Mouse (Mus musculus): ENCODE measurements at regions not wholly inside any gene's neighbourhood (a gene's known extent, or its start where the extent isn't known, plus 50 kb on each side); places are given as distances from the start of the nearest gene placed in this dataset.

DNA sequence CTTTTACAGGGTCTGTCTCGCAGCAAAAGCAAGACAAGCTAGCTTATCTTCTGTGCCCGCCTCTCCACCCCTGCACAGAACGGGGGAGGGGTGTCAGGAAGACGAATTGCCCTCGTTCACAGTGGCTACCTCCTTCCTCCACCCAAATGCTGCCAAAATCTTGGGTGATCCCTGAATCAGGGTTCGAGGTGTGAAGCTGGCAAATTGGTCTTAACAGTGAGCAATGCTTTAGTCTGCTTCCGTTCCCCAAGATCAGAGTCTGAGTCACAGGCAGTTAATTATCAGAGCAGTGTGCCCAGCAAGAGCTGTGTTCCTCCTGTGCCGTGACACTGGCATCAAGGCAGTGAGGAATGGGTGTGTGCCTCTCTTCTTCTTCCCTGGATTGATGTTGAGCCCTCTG is 58.4 kb upstream of the Selenok start:
- H3K27me3 ChIP-seq (ENCODE audit: control insufficient read depth, insufficient read depth, low read length), result no peaks in the 10 kb centered on the region
- no peaks in the 10 kb centered on the region for H3K9me3 ChIP-seq (replicated peaks; ENCODE audit: control insufficient read depth, low read length)
- 18% methylated on average over 8 of the region's 8 CpGs for WGBS
- H3K4me3 ChIP-seq (ENCODE audit: low read depth, low read length), result no peak overlapping the region
- TF ChIP-seq CTCF (IDR thresholded peaks at IDR 0.05; ENCODE audit: low read depth) (no peak), EP300 (IDR thresholded peaks at IDR 0.05; ENCODE audit: low read depth) (no peak)
- no peaks in the 10 kb centered on the region for H3K36me3 ChIP-seq (replicated peaks; ENCODE audit: control insufficient read depth, insufficient read depth, low read length)
- no peak overlapping the region for H3K9ac ChIP-seq (replicated peaks; ENCODE audit: low read depth, low read length)
- no peak overlapping the region for H3K4me2 ChIP-seq (ENCODE audit: low read depth, low read length)
- H3K27ac ChIP-seq (ENCODE audit: low read depth), result no peak overlapping the region
- DNase-seq (ENCODE audit: low spot score) (no peak), ATAC-seq (ENCODE audit: insufficient read depth, low read depth) (no peak)
- H3K4me1 ChIP-seq (ENCODE audit: control insufficient read depth, insufficient read depth), result no peaks in the 10 kb centered on the region

Measured in heart, postnatal 0 days (tissue).